Mouse (Mus musculus) hindbrain, postnatal 0 days (tissue): ENCODE results near the gene Fgf3. TPM values are rescaled to one million over a fixed set of nuclear protein-coding genes. Genes with fewer than 3 reads are reported as not detected.

Experiments used
- ATAC-seq: fragments of 200-750 bp; cut with Nextera tagmentation; 2 replicates; pipeline ENCODE4 v1.8.0; 2017; ENCODE audit warnings: mild to moderate bottlenecking, moderate TSS enrichment, moderate library complexity
- DNase-seq: peaks from one replicate; pipeline ENCODE4 v3.0.0-alpha.2; 2015; ENCODE audit warnings: low spot score
- H3K27ac ChIP-seq: fragments of 300-500 bp; sonication (generic); 2 replicates; pipeline ENCODE4 v1.5.1; 2014; ENCODE audit warnings: mild to moderate bottlenecking
- H3K27me3 ChIP-seq: fragments of 300-500 bp; sonication (generic); 2 replicates; pipeline ENCODE4 v1.6.1; 2014; ENCODE audit warnings: low read length, mixed read lengths; ENCODE audit not compliant: insufficient read depth
- H3K36me3 ChIP-seq: fragments of 300-500 bp; sonication (generic); 2 replicates; pipeline ENCODE4 v1.6.1; 2014; ENCODE audit warnings: low read length, mixed read lengths; ENCODE audit not compliant: insufficient read depth
- H3K4me1 ChIP-seq: fragments of 300-500 bp; sonication (generic); 2 replicates; pipeline ENCODE4 v1.6.1; 2014; ENCODE audit warnings: antibody characterized with exemption, low read length, mixed read lengths; ENCODE audit not compliant: insufficient read depth
- H3K4me2 ChIP-seq: fragments of 300-500 bp; sonication (generic); 2 replicates; pipeline ENCODE4 v1.6.1; 2014; ENCODE audit warnings: low read depth, mild to moderate bottlenecking, low read length, moderate library complexity, mixed read lengths
- H3K4me3 ChIP-seq: fragments of 300-500 bp; sonication (generic); 2 replicates; pipeline ENCODE4 v1.5.1; 2014; ENCODE audit warnings: low read length
- H3K9ac ChIP-seq: fragments of 300-500 bp; sonication (generic); replicated peaks from 2 replicates; pipeline ENCODE4 v1.6.1; 2014; ENCODE audit warnings: mild to moderate bottlenecking, low read length, moderate library complexity, mixed read lengths
- H3K9me3 ChIP-seq: fragments of 300-500 bp; sonication (generic); 2 replicates; pipeline ENCODE4 v1.6.1; 2016; ENCODE audit warnings: low read length, mixed read lengths
- CTCF ChIP-seq: IDR thresholded peaks from 2 replicates; pipeline ENCODE4 v1.5.1; 2016; ENCODE audit warnings: antibody characterized with exemption, control low read depth, low read depth
- WGBS: fragments of 180-500 bp; shearing (Covaris S2); extraction: QIAGEN DNeasy Blood & Tissue Kit; methylation state at CpG from one replicate; pipeline ENCODE4 v1.1.7; 2014; 5-methylcytosine and 5-hydroxymethylcytosine counted together
- polyA plus RNA-seq: library from polyadenylated mRNA; unstranded; fragments of >200 nt; fragmentation: Nextera tagmentation; extraction: Ambion mirVana; gene quantifications from 2 replicates; pipeline ENCODE4 v1.2.1, GENCODE M21; 2015
- total RNA-seq: library from RNA; depleted of rRNA; stranded (reverse); fragments of >200 nt; gene quantifications from 2 replicates; pipeline ENCODE4 v1.2.3, GENCODE M21; 2014; rRNA removed

Fgf3 gene
- total RNA-seq (30.0 and 34.4 TPM in 2 replicates), polyA plus RNA-seq (9.9 and 11.5 TPM in 2 replicates)

- H3K4me2 ChIP-seq: peak within 1 kb of the TSS; percentile 60
- no peaks in the 10 kb centered on the region for H3K4me1 ChIP-seq
- DNase-seq (no peak), ATAC-seq (no peak)
- WGBS: 2% methylated on average over 38 of the region's 43 CpGs
- H3K4me3 ChIP-seq: peak within 1 kb of the TSS; percentile 42
- TF ChIP-seq CTCF: no peak
- H3K27ac ChIP-seq: 0 out of 2 replicates have a peak within 1 kb of the TSS, but pooled peaks have one; percentile 15
- H3K9ac ChIP-seq: peak within 1 kb of the TSS; percentile 30; the same call in 1 of the 2 replicates
- no peaks in the 10 kb centered on the region for H3K36me3 ChIP-seq
- no peaks in the 10 kb centered on the region for H3K9me3 ChIP-seq
- H3K27me3 ChIP-seq: peaks cover 34% of the 10 kb centered on the region
Observed at GRCm38 (mm10) chr7:144837891-144838488, at the start of gene Fgf3. TSS of gene Fgf3 (plus strand) at chr7:144838083.

GRCm38 (mm10) chr7:144788631-144789030, 49.3 kb upstream of the Fgf3 start:
- DNase-seq: peak; percentile 28
- WGBS: 32% methylated on average over 4 of the region's 4 CpGs
- Histone ChIP-seq H3K9me3 (no peaks in the 10 kb centered on the region), H3K4me1 (no peaks in the 10 kb centered on the region), H3K27me3 (no peaks in the 10 kb centered on the region), H3K4me2 (no peak overlapping the region), H3K36me3 (no peaks in the 10 kb centered on the region), H3K4me3 (no peak overlapping the region), H3K27ac (no peak overlapping the region), H3K9ac (no peak overlapping the region)
- no peak for TF ChIP-seq CTCF
- ATAC-seq: no peak

GRCm38 (mm10) chr7:144789601-144790556, 48.0 kb upstream of the Fgf3 start:
- peak overlapping the region; percentile 48 for H3K4me2 ChIP-seq
- no peaks in the 10 kb centered on the region for H3K4me1 ChIP-seq
- peak; percentile 43 for TF ChIP-seq CTCF
- H3K27ac ChIP-seq: no peak overlapping the region
- no peaks in the 10 kb centered on the region for H3K9me3 ChIP-seq
- no peak overlapping the region for H3K9ac ChIP-seq
- H3K4me3 ChIP-seq: peak overlapping the region; percentile 23
- H3K27me3 ChIP-seq: no peaks in the 10 kb centered on the region
- ATAC-seq: 0 out of 2 replicates have a peak, but pooled peaks have one; percentile 31
- no peaks in the 10 kb centered on the region for H3K36me3 ChIP-seq
- 49% methylated on average over 36 of the region's 36 CpGs for WGBS
- DNase-seq: peak; percentile 25

GRCm38 (mm10) chr7:144791426-144791825, 46.5 kb upstream of the Fgf3 start:
- no peak for TF ChIP-seq CTCF
- 89% methylated on average over 7 of the region's 7 CpGs for WGBS

GRCm38 (mm10) chr7:144793296-144793695, 44.6 kb upstream of the Fgf3 start:
- Histone ChIP-seq H3K27ac (no peak overlapping the region), H3K9ac (no peak overlapping the region), H3K4me1 (no peaks in the 10 kb centered on the region), H3K4me3 (no peak overlapping the region), H3K4me2 (no peak overlapping the region), H3K9me3 (no peaks in the 10 kb centered on the region), H3K36me3 (no peaks in the 10 kb centered on the region), H3K27me3 (no peaks in the 10 kb centered on the region)
- no peak for DNase-seq
- no peak for TF ChIP-seq CTCF
- ATAC-seq: no peak
- WGBS: 85% methylated on average over 10 of the region's 10 CpGs

More at GRCm38 (mm10) chr7:144791426-144791825, 46.5 kb upstream of the Fgf3 start:
- no peaks in the 10 kb centered on the region for H3K27me3 ChIP-seq
- ATAC-seq (no peak), DNase-seq (no peak)
- H3K4me1 ChIP-seq: no peaks in the 10 kb centered on the region
- H3K9ac ChIP-seq: no peak overlapping the region
- H3K36me3 ChIP-seq: no peaks in the 10 kb centered on the region
- H3K4me3 ChIP-seq: no peak overlapping the region
- H3K4me2 ChIP-seq: no peak overlapping the region
- no peaks in the 10 kb centered on the region for H3K9me3 ChIP-seq
- H3K27ac ChIP-seq: no peak overlapping the region

GRCm38 (mm10) chr7:144795976-144796474, 41.9 kb upstream of the Fgf3 start:
- no peak for ATAC-seq
- 87% methylated on average over 9 of the region's 9 CpGs for WGBS
- H3K9me3 ChIP-seq: no peaks in the 10 kb centered on the region
- no peaks in the 10 kb centered on the region for H3K36me3 ChIP-seq
- no peak overlapping the region for H3K9ac ChIP-seq
- H3K4me3 ChIP-seq: no peak overlapping the region
- no peak overlapping the region for H3K4me2 ChIP-seq
- H3K4me1 ChIP-seq: no peaks in the 10 kb centered on the region
- H3K27me3 ChIP-seq: no peaks in the 10 kb centered on the region
- no peak for TF ChIP-seq CTCF
- no peak for DNase-seq
- no peak overlapping the region for H3K27ac ChIP-seq
